Mouse (Mus musculus): ENCODE results near the gene L2hgdh. TPM values are rescaled to one million over a fixed set of nuclear protein-coding genes. Genes with fewer than 3 reads are reported as not detected.
"Not testable (repeated sequence)": the region's sequence is repeated elsewhere in the genome, so short reads cannot be mapped to it uniquely, and the experiment has no call there.

Gene L2hgdh
- total and polyA plus RNA-seq, 2 experiments from 2014 or later, result 14.7 to 22.0 TPM

GRCm38 (mm10) chr12:69676157-69676556 is 48.5 kb downstream of the L2hgdh start:
- WGBS, result 77% methylated on average over 4 of the region's 4 CpGs
- Histone ChIP-seq H3K9ac (replicated peaks; ENCODE audit: low read depth, low read length) (no peak overlapping the region), H3K4me2 (ENCODE audit: low read depth, low read length) (no peak overlapping the region), H3K4me1 (ENCODE audit: control insufficient read depth, insufficient read depth) (peaks cover 22% of the 10 kb centered on the region), H3K27me3 (ENCODE audit: control insufficient read depth, insufficient read depth, low read length) (no peaks in the 10 kb centered on the region), H3K36me3 (replicated peaks; ENCODE audit: control insufficient read depth, insufficient read depth, low read length) (no peaks in the 10 kb centered on the region), H3K4me3 (ENCODE audit: low read depth, low read length) (no peak overlapping the region), H3K9me3 (replicated peaks; ENCODE audit: control insufficient read depth, low read length) (no peaks in the 10 kb centered on the region), H3K27ac (ENCODE audit: low read depth) (no peak overlapping the region)
- DNase-seq (ENCODE audit: low spot score) (no peak), ATAC-seq (ENCODE audit: insufficient read depth, low read depth) (no peak)
- TF ChIP-seq CTCF (IDR thresholded peaks at IDR 0.05; ENCODE audit: low read depth), result no peak
- TF ChIP-seq EP300 (IDR thresholded peaks at IDR 0.05; ENCODE audit: low read depth), result no peak

- H3K27me3 ChIP-seq (ENCODE audit: control insufficient read depth, insufficient read depth, low read length), result no peaks in the 10 kb centered on the region
- TF ChIP-seq EP300 (IDR thresholded peaks at IDR 0.05; ENCODE audit: low read depth), result no peak
- no peak for TF ChIP-seq CTCF (IDR thresholded peaks at IDR 0.05; ENCODE audit: low read depth)
- no peak overlapping the region for H3K9ac ChIP-seq (replicated peaks; ENCODE audit: low read depth, low read length)
- H3K27ac ChIP-seq (ENCODE audit: low read depth), result peak overlapping the region; percentile 57; the same call in 1 of the 2 replicates
- ATAC-seq (ENCODE audit: insufficient read depth, low read depth), result no peak
- no peak for DNase-seq (ENCODE audit: low spot score)
- H3K36me3 ChIP-seq (replicated peaks; ENCODE audit: control insufficient read depth, insufficient read depth, low read length), result no peaks in the 10 kb centered on the region; the same call in 1 of the 2 replicates
- H3K4me3 ChIP-seq (ENCODE audit: low read depth, low read length), result no peak overlapping the region
- H3K4me2 ChIP-seq (ENCODE audit: low read depth, low read length), result no peak overlapping the region
- 72% methylated on average over 10 of the region's 10 CpGs for WGBS
- no peaks in the 10 kb centered on the region for H3K9me3 ChIP-seq (replicated peaks; ENCODE audit: control insufficient read depth, low read length)
- peaks cover 14% of the 10 kb centered on the region for H3K4me1 ChIP-seq (ENCODE audit: control insufficient read depth, insufficient read depth)
Measured at GRCm38 (mm10) chr12:69674576-69675537, 49.8 kb downstream of the L2hgdh start.

- H3K9me3 ChIP-seq (replicated peaks; ENCODE audit: control insufficient read depth, low read length), result no peaks in the 10 kb centered on the region
Measured at GRCm38 (mm10) chr12:69674176-69674575, 50.5 kb downstream of the L2hgdh start.

GRCm38 (mm10) chr12:69666721-69667120 is 58.0 kb downstream of the L2hgdh start:
- H3K27ac ChIP-seq (ENCODE audit: low read depth), result no peak overlapping the region
- TF ChIP-seq EP300 (IDR thresholded peaks at IDR 0.05; ENCODE audit: low read depth) (no peak), CTCF (IDR thresholded peaks at IDR 0.05; ENCODE audit: low read depth) (no peak)
- H3K27me3 ChIP-seq (ENCODE audit: control insufficient read depth, insufficient read depth, low read length), result no peaks in the 10 kb centered on the region
- DNase-seq (ENCODE audit: low spot score) (no peak), ATAC-seq (ENCODE audit: insufficient read depth, low read depth) (no peak)
- H3K4me1 ChIP-seq (ENCODE audit: control insufficient read depth, insufficient read depth), result no peaks in the 10 kb centered on the region
- no peaks in the 10 kb centered on the region for H3K9me3 ChIP-seq (replicated peaks; ENCODE audit: control insufficient read depth, low read length)
- no peak overlapping the region for H3K4me3 ChIP-seq (ENCODE audit: low read depth, low read length)
- H3K36me3 ChIP-seq (replicated peaks; ENCODE audit: control insufficient read depth, insufficient read depth, low read length), result no peaks in the 10 kb centered on the region; the same call in 1 of the 2 replicates
- no peak overlapping the region for H3K4me2 ChIP-seq (ENCODE audit: low read depth, low read length)
- no peak overlapping the region for H3K9ac ChIP-seq (replicated peaks; ENCODE audit: low read depth, low read length)
- 90% methylated on average over 5 of the region's 5 CpGs for WGBS

More at GRCm38 (mm10) chr12:69674176-69674575, 50.5 kb downstream of the L2hgdh start:
- Histone ChIP-seq H3K27ac (ENCODE audit: low read depth) (0 out of 2 replicates have a peak overlapping the region, but pooled peaks have one; percentile 57), H3K4me2 (ENCODE audit: low read depth, low read length) (no peak overlapping the region), H3K4me3 (ENCODE audit: low read depth, low read length) (no peak overlapping the region), H3K27me3 (ENCODE audit: control insufficient read depth, insufficient read depth, low read length) (no peaks in the 10 kb centered on the region), H3K36me3 (replicated peaks; ENCODE audit: control insufficient read depth, insufficient read depth, low read length) (no peaks in the 10 kb centered on the region; the same call in 1 of the 2 replicates), H3K4me1 (ENCODE audit: control insufficient read depth, insufficient read depth) (peaks cover 11% of the 10 kb centered on the region), H3K9ac (replicated peaks; ENCODE audit: low read depth, low read length) (no peak overlapping the region)
- DNase-seq (ENCODE audit: low spot score), result no peak
- WGBS, result 32% methylated on average over 1 of the region's 1 CpGs
- TF ChIP-seq EP300 (IDR thresholded peaks at IDR 0.05; ENCODE audit: low read depth), result no peak
- TF ChIP-seq CTCF (IDR thresholded peaks at IDR 0.05; ENCODE audit: low read depth), result no peak
- ATAC-seq (ENCODE audit: insufficient read depth, low read depth), result no peak

- Histone ChIP-seq H3K9ac (replicated peaks; ENCODE audit: low read depth, low read length) (no peak overlapping the region), H3K27me3 (ENCODE audit: control insufficient read depth, insufficient read depth, low read length) (no peaks in the 10 kb centered on the region), H3K36me3 (replicated peaks; ENCODE audit: control insufficient read depth, insufficient read depth, low read length) (no peaks in the 10 kb centered on the region), H3K9me3 (replicated peaks; ENCODE audit: control insufficient read depth, low read length) (no peaks in the 10 kb centered on the region), H3K4me1 (ENCODE audit: control insufficient read depth, insufficient read depth) (no peaks in the 10 kb centered on the region), H3K4me3 (ENCODE audit: low read depth, low read length) (no peak overlapping the region), H3K4me2 (ENCODE audit: low read depth, low read length) (no peak overlapping the region), H3K27ac (ENCODE audit: low read depth) (no peak overlapping the region)
- DNase-seq (ENCODE audit: low spot score), result no peak
- ATAC-seq (ENCODE audit: insufficient read depth, low read depth), result no peak
- 95% methylated on average over 5 of the region's 5 CpGs for WGBS
- TF ChIP-seq CTCF (IDR thresholded peaks at IDR 0.05; ENCODE audit: low read depth) (no peak), EP300 (IDR thresholded peaks at IDR 0.05; ENCODE audit: low read depth) (no peak)
Measured at GRCm38 (mm10) chr12:69661658-69662057, 63.0 kb downstream of the L2hgdh start.

- ATAC-seq (ENCODE audit: insufficient read depth, low read depth), result peak; percentile 67; the same call in 1 of the 2 replicates
- H3K4me2 ChIP-seq (ENCODE audit: low read depth, low read length), result not testable (repeated sequence)
Measured at GRCm38 (mm10) chr12:69653973-69654372, 70.7 kb downstream of the L2hgdh start.

More at GRCm38 (mm10) chr12:69653973-69654372, 70.7 kb downstream of the L2hgdh start:
- H3K9ac ChIP-seq (replicated peaks; ENCODE audit: low read depth, low read length); H3K4me3 ChIP-seq (ENCODE audit: low read depth, low read length); H3K9me3 ChIP-seq (replicated peaks; ENCODE audit: control insufficient read depth, low read length); DNase-seq (ENCODE audit: low spot score); H3K27ac ChIP-seq (ENCODE audit: low read depth); H3K4me1 ChIP-seq (ENCODE audit: control insufficient read depth, insufficient read depth); H3K27me3 ChIP-seq (ENCODE audit: control insufficient read depth, insufficient read depth, low read length): not testable (repeated sequence)
- H3K36me3 ChIP-seq (replicated peaks; ENCODE audit: control insufficient read depth, insufficient read depth, low read length), result peaks cover 13% of the 10 kb centered on the region

Measured in heart, postnatal 0 days (tissue).